Mouse (Mus musculus): Measurements from ENCODE around the gene Tnks2.

- no peak for TF ChIP-seq CTCF (conservative IDR thresholded peaks at IDR 0.05 in 1 of 2, IDR thresholded peaks at IDR 0.05 in 1 of 2; ENCODE audit: low read depth in 2 of 2, low read length in 2 of 2)
- no peak for TF ChIP-seq MAFK (IDR thresholded peaks at IDR 0.05; ENCODE audit: insufficient replicate concordance, low read length)
- no peak for TF ChIP-seq POLR2A (IDR thresholded peaks at IDR 0.05; ENCODE audit: low read depth, low read length)
- no peak for TF ChIP-seq MYC (IDR thresholded peaks at IDR 0.05; ENCODE audit: low read depth, low read length)
- no peak for TF ChIP-seq RCOR1 (conservative IDR thresholded peaks at IDR 0.05; ENCODE audit: low read depth, low read length)
- TF ChIP-seq CHD2 (IDR thresholded peaks at IDR 0.05; ENCODE audit: low read length) = no peak
Measured at GRCm38 (mm10) chr19:36857851-36858250, 23.8 kb downstream of the Tnks2 start.
